Mouse (Mus musculus) ES-E14 (cell line): ENCODE results near the gene Rap1gap. TPM values are rescaled to one million over a fixed set of nuclear protein-coding genes. Genes with fewer than 3 reads are reported as not detected.
A peak's percentile ranks its signal among the peaks of the same experiment; 100 is the strongest.

Experiments
- DNase-seq: peaks from one replicate; pipeline ENCODE4 v3.0.0-alpha.2; 2013; ENCODE audit warnings: low read depth, low spot score
- H3K27ac ChIP-seq: 2 replicates; pipeline ENCODE4 v1.5.1; 2012; ENCODE audit warnings: low read depth, mild to moderate bottlenecking, low read length, moderate library complexity, mixed read lengths; ENCODE audit not compliant: poor library complexity, insufficient read depth, severe bottlenecking
- H3K36me3 ChIP-seq: 2 replicates; pipeline ENCODE4 v1.6.1; 2012; ENCODE audit warnings: mild to moderate bottlenecking, low read length, moderate library complexity, mixed read lengths; ENCODE audit not compliant: control insufficient read depth, poor library complexity, insufficient read depth, severe bottlenecking
- H3K4me1 ChIP-seq, 2 experiments: fragments of 150-350 bp in 1 of 2; sonication (generic) in 1 of 2; 2 replicates each; pipeline ENCODE4 v1.6.1; 2012; ENCODE audit warnings: low read length in 2 of 2, mild to moderate bottlenecking in 1 of 2, mixed read lengths in 1 of 2; ENCODE audit not compliant: control insufficient read depth in 2 of 2, insufficient read depth in 2 of 2, poor library complexity in 1 of 2
- H3K4me3 ChIP-seq, 2 experiments: fragments of 150-350 bp in 1 of 2; sonication (generic) in 1 of 2; 2 replicates each; pipeline ENCODE4 v1.5.1; 2012; ENCODE audit warnings: low read length in 2 of 2, low read depth in 1 of 2, mild to moderate bottlenecking in 1 of 2, mixed read lengths in 1 of 2; ENCODE audit not compliant: insufficient read depth in 1 of 2, poor library complexity in 1 of 2, severe bottlenecking in 1 of 2
- H3K9ac ChIP-seq: 2 replicates; pipeline ENCODE4 v1.6.1; 2012; ENCODE audit warnings: low read depth, mild to moderate bottlenecking, low read length, mixed read lengths; ENCODE audit not compliant: poor library complexity, insufficient read depth, severe bottlenecking
- H3K9me3 ChIP-seq: fragments of 150-350 bp; sonication (generic); 2 replicates; pipeline ENCODE4 v1.6.1; 2012; ENCODE audit warnings: low read depth, mild to moderate bottlenecking, low read length; ENCODE audit not compliant: control insufficient read depth, insufficient read depth
- CHD2 ChIP-seq: IDR thresholded peaks from 2 replicates; pipeline ENCODE4 v1.6.1; 2014; ENCODE audit warnings: mild to moderate bottlenecking, low read depth, low read length, inconsistent platforms
- HCFC1 ChIP-seq: IDR thresholded peaks from 2 replicates; pipeline ENCODE4 v1.6.1; 2012; ENCODE audit warnings: low read length, inconsistent platforms, borderline replicate concordance; ENCODE audit not compliant: insufficient read depth
- MAFK ChIP-seq: IDR thresholded peaks from 2 replicates; pipeline ENCODE4 v1.6.1; 2014; ENCODE audit warnings: mild to moderate bottlenecking, low read depth, low read length, inconsistent platforms; ENCODE audit not compliant: insufficient read depth
- ZC3H11A ChIP-seq: IDR thresholded peaks from 2 replicates; pipeline ENCODE4 v1.6.1; 2012; ENCODE audit warnings: low read depth, mild to moderate bottlenecking, inconsistent platforms, low read length, borderline replicate concordance
- ZNF384 ChIP-seq: IDR thresholded peaks from 2 replicates; pipeline ENCODE4 v1.6.1; 2012; ENCODE audit warnings: low read depth, low read length, inconsistent platforms
- in situ Hi-C, 2 experiments: fragments of 600-800 bp; cut with MboI; formaldehyde crosslinking; loops; one replicate each; pipeline ENCODE4 v1.15.1; 2025; ENCODE audit warnings: low sequenced_read_pairs in 2 of 2, inconsistent platforms in 1 of 2; ENCODE audit not compliant: unreplicated experiment in 2 of 2
- total RNA-seq: library from RNA; depleted of rRNA; stranded (reverse); fragments of 300-350 nt; gene quantifications from 2 replicates; pipeline ENCODE4 v1.2.3, GENCODE M21; 2012

Gene Rap1gap
- total RNA-seq, 1 experiment = 13.4 TPM

DNA sequence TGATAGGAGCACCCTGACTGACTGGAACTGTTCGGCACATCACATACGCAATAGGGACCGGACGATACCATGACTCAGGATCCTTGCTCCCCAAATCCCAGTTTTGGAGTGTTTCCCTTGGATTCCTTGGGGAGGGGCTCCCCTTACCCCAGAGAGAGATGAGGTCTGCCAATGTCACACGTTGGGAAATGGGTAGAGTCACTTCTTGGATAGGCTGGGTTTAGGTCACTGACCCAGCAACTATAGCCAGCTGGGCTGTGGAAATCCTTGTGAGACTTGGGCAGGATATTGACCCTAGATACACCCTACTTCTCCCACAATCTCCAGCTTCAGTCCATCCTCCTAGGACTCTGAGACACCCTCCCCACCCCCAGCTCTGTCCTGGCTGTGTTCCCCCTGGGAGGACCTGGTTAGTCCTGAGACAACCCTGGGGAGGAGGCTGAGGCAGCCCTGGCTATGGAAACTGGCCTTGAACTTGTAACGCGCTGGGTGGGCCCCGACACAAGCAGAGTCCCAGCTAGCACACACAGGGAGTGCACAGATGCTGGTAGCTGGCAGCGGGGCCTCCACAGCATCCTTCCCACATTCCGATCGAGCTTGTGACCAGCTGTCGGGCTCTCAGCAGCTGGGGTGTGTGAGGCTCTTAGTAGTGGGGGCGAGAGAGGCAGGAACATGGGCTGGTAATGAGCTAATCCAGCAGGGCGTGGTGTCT is 106.5 kb downstream of the Rap1gap start:
- Histone ChIP-seq H3K36me3 (peaks cover 5% of the 10 kb centered on the region), H3K9me3 (no peaks in the 10 kb centered on the region), H3K4me1 (peaks cover 29 to 62% of the 10 kb centered on the region in 2 experiments), H3K4me3 (no peak overlapping the region), H3K9ac (no peak overlapping the region), H3K27ac (no peak overlapping the region)
- in situ Hi-C loops = no loop called here
- no peak for DNase-seq
- TF ChIP-seq MAFK = no peak
- no peak for TF ChIP-seq HCFC1
- TF ChIP-seq ZNF384 = no peak
- TF ChIP-seq ZC3H11A = no peak
- no peak for TF ChIP-seq CHD2

DNA sequence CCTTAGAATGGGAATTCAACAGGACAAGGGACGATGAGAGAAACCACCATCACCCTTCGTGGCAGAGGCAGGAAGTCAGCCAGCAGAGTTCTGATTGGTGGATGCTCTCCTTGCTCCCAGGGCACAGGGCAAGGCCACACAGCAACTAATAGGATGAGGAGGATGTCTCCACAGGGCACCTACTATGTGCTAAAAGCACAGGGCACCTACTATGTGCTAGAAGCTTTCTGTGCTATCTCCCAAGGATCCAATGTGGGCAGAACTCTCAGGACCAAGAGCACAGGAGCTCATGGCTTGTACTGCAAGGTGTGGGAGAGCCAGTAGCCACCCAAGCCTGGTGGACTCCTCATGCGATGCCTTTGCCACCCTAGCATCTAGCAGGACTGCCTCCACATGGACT is 107.2 kb downstream of the Rap1gap start:
- TF ChIP-seq MAFK = no peak
- TF ChIP-seq CHD2 = no peak
- TF ChIP-seq ZC3H11A = no peak
- Histone ChIP-seq H3K27ac (no peak overlapping the region), H3K9me3 (no peaks in the 10 kb centered on the region), H3K36me3 (peaks cover 5% of the 10 kb centered on the region), H3K4me1 (peaks cover 33 to 55% of the 10 kb centered on the region in 2 experiments), H3K4me3 (no peak overlapping the region), H3K9ac (no peak overlapping the region)
- in situ Hi-C loops = no loop called here
- DNase-seq = no peak

DNA sequence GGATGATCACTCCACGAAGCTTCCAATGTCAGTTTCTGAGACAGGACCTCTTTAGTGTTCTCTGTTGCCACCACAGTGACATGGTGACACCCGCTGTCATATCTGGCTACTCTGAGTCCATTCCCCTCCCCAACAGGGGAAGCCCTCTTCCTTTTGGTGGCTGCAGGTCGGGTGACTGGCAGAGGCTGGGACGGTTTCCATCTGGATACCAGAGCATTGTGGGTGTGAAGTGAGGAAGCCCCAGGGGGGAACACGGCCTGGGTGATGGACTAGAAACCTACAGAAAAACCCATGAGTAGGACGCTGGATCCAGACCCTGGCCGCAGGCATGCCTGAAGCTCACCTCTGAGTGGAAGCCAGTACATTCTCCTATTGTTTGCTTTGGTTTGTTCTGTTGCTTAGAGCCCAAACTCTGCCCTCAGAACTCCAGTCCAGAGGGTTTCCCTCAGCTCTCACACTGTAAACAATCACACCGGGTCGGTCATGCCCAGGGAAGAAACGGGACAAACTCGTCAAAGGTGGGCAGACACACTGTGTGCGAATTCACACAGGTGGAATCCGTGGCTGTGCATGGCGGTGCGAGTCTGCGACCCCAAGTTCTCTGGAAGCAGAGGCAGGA is 108.0 kb downstream of the Rap1gap start:
- Histone ChIP-seq H3K4me1 (peaks cover 32 to 57% of the 10 kb centered on the region in 2 experiments), H3K27ac (0 out of 2 replicates have a peak overlapping the region, but pooled peaks have one; percentile 26)
- in situ Hi-C loops = no loop called here

DNA sequence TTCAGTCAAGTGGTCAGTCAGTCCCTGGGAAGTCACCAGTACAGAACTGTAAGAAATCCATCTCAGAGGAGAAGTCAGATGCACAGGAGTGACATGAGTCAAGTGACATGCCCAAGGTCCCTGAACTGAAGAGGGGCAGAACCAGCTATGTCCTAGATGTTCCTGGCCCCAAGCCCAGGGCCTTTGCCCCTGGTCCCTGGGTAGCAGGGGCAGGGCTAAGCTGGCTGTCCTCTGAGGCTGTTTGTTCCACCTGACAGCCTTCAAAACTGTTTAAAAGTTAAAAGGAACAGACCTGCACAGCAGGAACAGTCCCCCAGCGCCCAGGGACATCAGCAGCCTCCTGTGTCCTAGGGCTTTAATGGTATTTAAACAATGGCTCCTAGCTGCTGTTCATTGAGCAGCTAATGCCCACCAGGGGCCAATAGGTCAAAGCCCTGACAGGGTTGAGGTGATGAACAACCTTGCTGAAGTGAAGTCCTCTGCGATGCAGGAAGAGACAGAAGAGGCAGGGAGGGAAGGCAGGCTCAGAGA is 108.9 kb downstream of the Rap1gap start:
- Histone ChIP-seq H3K27ac (no peak overlapping the region), H3K4me3 (no peak overlapping the region), H3K36me3 (peaks cover 5% of the 10 kb centered on the region), H3K9ac (no peak overlapping the region), H3K4me1 (peaks cover 30 to 53% of the 10 kb centered on the region in 2 experiments), H3K9me3 (no peaks in the 10 kb centered on the region)
- TF ChIP-seq ZC3H11A (no peak), MAFK (no peak), HCFC1 (no peak), CHD2 (no peak), ZNF384 (no peak)
- no peak for DNase-seq
- in situ Hi-C loops = no loop called here

More for the DNA sequence above, 108.0 kb downstream of the Rap1gap start:
- TF ChIP-seq CHD2 = no peak
- no peak for TF ChIP-seq MAFK
- TF ChIP-seq ZC3H11A = no peak
- no peak for TF ChIP-seq HCFC1
- no peak for TF ChIP-seq ZNF384
- Histone ChIP-seq H3K4me3 (no peak overlapping the region), H3K9ac (no peak overlapping the region), H3K9me3 (no peaks in the 10 kb centered on the region), H3K36me3 (peaks cover 5% of the 10 kb centered on the region)
- DNase-seq = no peak
